Mouse (Mus musculus) brain, embryonic 14.5 days (tissue): Measurements from ENCODE around the gene Ddb1.

ENCODE experiments used
- CTCF ChIP-seq: fragments of 200-500 bp; IDR thresholded peaks from 2 replicates; pipeline ENCODE4 v1.5.1; 2012; ENCODE audit warnings: inconsistent platforms, mild to moderate bottlenecking, moderate library complexity, borderline replicate concordance; ENCODE audit not compliant: insufficient read depth, insufficient read length; ENCODE audit errors: extremely low read depth
- POLR2A ChIP-seq: fragments of 200-500 bp; IDR thresholded peaks from 2 replicates; pipeline ENCODE4 v1.6.1; 2012; ENCODE audit warnings: mild to moderate bottlenecking, inconsistent platforms, borderline replicate concordance; ENCODE audit not compliant: poor library complexity, insufficient read depth, insufficient read length, severe bottlenecking; ENCODE audit errors: extremely low read depth

GRCm38 (mm10) chr19:10665499-10665898 is 60.4 kb downstream of the Ddb1 start:
- TF ChIP-seq POLR2A: no peak
- TF ChIP-seq CTCF: peak; percentile 89
